In genomic region chr6:146303336-146303735, GRCm38 (mm10) we compare ENCODE assay signal across 11 mouse cellular contexts.
"Had no signal": no experiment of that assay in that cellular context is flagged by ENCODE, and none has a peak within 500 bp of the region (broad histone marks: within the 10 kb centered on the region; RNA-seq: fewer than 3 reads in every experiment).

No protein-coding gene starts in this region.

- ATAC-seq: intestine, postnatal 0 days had no signal

- H3K4me1 ChIP-seq: stomach, embryonic 15.5 days had no signal

- H3K4me3 ChIP-seq: layer of hippocampus, adult 2 months; limb, embryonic 12.5 days; myocyte; neural tube, embryonic 15.5 days; stomach, embryonic 15.5 days had no signal

- H3K9ac ChIP-seq: limb, embryonic 12.5 days; liver, embryonic 14.5 days; neural tube, embryonic 15.5 days; stomach, embryonic 15.5 days had no signal

- H3K36me3 ChIP-seq: limb, embryonic 12.5 days; neural tube, embryonic 15.5 days; stomach, embryonic 15.5 days had no signal

- H3K9me3 ChIP-seq: limb, embryonic 12.5 days; neural tube, embryonic 15.5 days; stomach, embryonic 15.5 days had no signal

- H3K27ac ChIP-seq: kidney, postnatal 0 days; limb, embryonic 12.5 days; liver, embryonic 14.5 days; neural tube, embryonic 15.5 days; stomach, embryonic 15.5 days had no signal

- H3K4me2 ChIP-seq: limb, embryonic 12.5 days; neural tube, embryonic 15.5 days; stomach, embryonic 15.5 days had no signal

- DNase-seq: lung, adult 18-20 months; thymus, adult 2 months; thymus, postnatal 25 days had no signal

- H3K27me3 ChIP-seq: limb, embryonic 12.5 days; neural tube, embryonic 15.5 days; stomach, embryonic 15.5 days had no signal
